Mouse (Mus musculus) embryonic fibroblast, embryonic 13.5 days (primary cell): ENCODE results near the gene Trim46.

Experiments used
- CTCF ChIP-seq: IDR thresholded peaks from 2 replicates; pipeline ENCODE4 v1.5.1; 2011; ENCODE audit warnings: mild to moderate bottlenecking, control low read depth, low read length, moderate library complexity, borderline replicate concordance; ENCODE audit not compliant: insufficient read depth
- POLR2A ChIP-seq: IDR thresholded peaks from 2 replicates; pipeline ENCODE4 v1.6.1; 2011; ENCODE audit warnings: low read depth, mild to moderate bottlenecking, control low read depth, low read length, moderate library complexity

DNA sequence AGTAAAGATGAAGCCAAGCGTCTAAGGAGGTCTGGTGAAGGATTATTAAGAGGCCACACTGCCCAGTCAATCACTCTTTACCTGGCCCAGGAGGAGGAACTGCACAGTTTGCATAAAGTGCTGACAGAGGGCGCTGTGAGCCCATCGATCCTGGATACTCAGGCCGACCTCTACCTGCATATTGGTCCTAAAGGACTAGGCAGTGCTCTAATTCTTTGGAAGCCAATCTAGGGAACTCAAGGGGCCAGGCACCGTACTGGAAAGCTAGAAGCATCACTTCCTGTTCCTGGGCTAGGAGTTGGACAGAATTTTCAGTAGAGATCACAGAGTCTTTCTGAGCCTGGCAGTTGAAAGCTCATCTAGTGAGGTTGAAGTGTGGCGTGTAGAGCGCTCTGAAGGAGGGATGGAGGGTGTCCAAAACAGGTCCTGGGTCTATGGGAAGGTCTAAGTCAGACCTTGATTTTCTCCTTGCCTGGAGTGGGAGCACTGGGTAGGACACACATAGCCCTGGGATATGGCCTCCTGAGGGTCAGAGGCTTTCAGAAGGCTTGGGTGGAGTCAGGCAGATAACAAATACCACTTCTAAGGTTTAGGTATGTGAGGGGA is 4.4 kb upstream of the Trim46 start:
- TF ChIP-seq POLR2A (peak; percentile 47), CTCF (peak; percentile 66; the same call in 1 of the 2 replicates)
